Mouse (Mus musculus) intestine, embryonic 15.5 days (tissue): ENCODE data around the gene Msh5. TPM values are rescaled to one million over a fixed set of nuclear protein-coding genes. Genes with fewer than 3 reads are reported as not detected.
"Not testable (repeated sequence)": the region's sequence is repeated elsewhere in the genome, so short reads cannot be mapped to it uniquely, and the experiment has no call there.

Experiments
- ATAC-seq: fragments of 200-750 bp; cut with Nextera tagmentation; 2 replicates; pipeline ENCODE4 v1.8.0; 2017; ENCODE audit warnings: moderate TSS enrichment, moderate library complexity
- H3K27ac ChIP-seq: fragments of 300-500 bp; sonication (generic); 2 replicates; pipeline ENCODE4 v1.5.1; 2015; ENCODE audit warnings: mild to moderate bottlenecking, inconsistent platforms
- H3K27me3 ChIP-seq: fragments of 300-500 bp; sonication (generic); replicated peaks from 2 replicates; pipeline ENCODE4 v1.6.1; 2015; ENCODE audit warnings: inconsistent platforms
- H3K36me3 ChIP-seq: fragments of 300-500 bp; sonication (generic); 2 replicates; pipeline ENCODE4 v1.6.1; 2015; ENCODE audit warnings: inconsistent platforms
- H3K4me1 ChIP-seq: fragments of 300-500 bp; sonication (generic); replicated peaks from 2 replicates; pipeline ENCODE4 v1.6.1; 2015; ENCODE audit warnings: inconsistent platforms
- H3K4me2 ChIP-seq: fragments of 300-500 bp; sonication (generic); replicated peaks from 2 replicates; pipeline ENCODE4 v1.6.1; 2015; ENCODE audit warnings: mild to moderate bottlenecking, inconsistent platforms
- H3K4me3 ChIP-seq: fragments of 300-500 bp; sonication (generic); replicated peaks from 2 replicates; pipeline ENCODE4 v1.5.1; 2015; ENCODE audit warnings: inconsistent platforms
- H3K9ac ChIP-seq: fragments of 300-500 bp; sonication (generic); 2 replicates; pipeline ENCODE4 v1.6.1; 2015; ENCODE audit warnings: inconsistent platforms
- H3K9me3 ChIP-seq: fragments of 300-500 bp; sonication (generic); 2 replicates; pipeline ENCODE4 v1.6.1; 2016; ENCODE audit warnings: inconsistent platforms
- WGBS: fragments of 180-500 bp; shearing (Covaris S2); methylation state at CpG from one replicate; pipeline ENCODE4 v1.1.7; 2015; 5-methylcytosine and 5-hydroxymethylcytosine counted together
- polyA plus RNA-seq: library from polyadenylated mRNA; unstranded; fragments of >200 nt; fragmentation: Nextera tagmentation; extraction: Ambion mirVana; gene quantifications from 2 replicates; pipeline ENCODE4 v1.2.1, GENCODE M21; 2015

The Msh5 gene
- polyA plus RNA-seq, 1 experiment from 2014 or later, result 3.1 TPM

GRCm38 (mm10) chr17:35015296-35015695 is 31.2 kb downstream of the Msh5 start:
- H3K36me3 ChIP-seq, result peaks cover 59% of the 10 kb centered on the region

GRCm38 (mm10) chr17:35013221-35013620 is 33.3 kb downstream of the Msh5 start:
- Histone ChIP-seq H3K27ac (no peak overlapping the region), H3K4me1 (peaks cover 15% of the 10 kb centered on the region), H3K4me2 (no peak overlapping the region), H3K4me3 (no peak overlapping the region), H3K36me3 (peaks cover 67% of the 10 kb centered on the region), H3K9ac (no peak overlapping the region), H3K9me3 (no peaks in the 10 kb centered on the region), H3K27me3 (no peaks in the 10 kb centered on the region)
- no peak for ATAC-seq
- 71% methylated on average over 6 of the region's 6 CpGs for WGBS

More at GRCm38 (mm10) chr17:35015296-35015695, 31.2 kb downstream of the Msh5 start:
- Histone ChIP-seq H3K4me3 (no peak overlapping the region), H3K9ac (no peak overlapping the region), H3K27ac (no peak overlapping the region), H3K4me2 (no peak overlapping the region), H3K27me3 (no peaks in the 10 kb centered on the region), H3K9me3 (no peaks in the 10 kb centered on the region), H3K4me1 (peaks cover 15% of the 10 kb centered on the region)
- ATAC-seq, result no peak
- WGBS, result 89% methylated on average over 16 of the region's 16 CpGs

GRCm38 (mm10) chr17:35012430-35012829 is 34.1 kb downstream of the Msh5 start:
- Histone ChIP-seq H3K9me3 (no peaks in the 10 kb centered on the region), H3K4me3 (no peak overlapping the region), H3K27me3 (no peaks in the 10 kb centered on the region), H3K9ac (no peak overlapping the region), H3K36me3 (peaks cover 73% of the 10 kb centered on the region), H3K27ac (no peak overlapping the region), H3K4me1 (peaks cover 15% of the 10 kb centered on the region), H3K4me2 (no peak overlapping the region)
- ATAC-seq, result no peak
- WGBS, result 86% methylated on average over 13 of the region's 13 CpGs

- Histone ChIP-seq H3K27ac (no peak overlapping the region), H3K36me3 (peaks cover 77% of the 10 kb centered on the region), H3K4me3 (no peak overlapping the region), H3K27me3 (no peaks in the 10 kb centered on the region), H3K9ac (no peak overlapping the region), H3K4me1 (peaks cover 9% of the 10 kb centered on the region), H3K4me2 (no peak overlapping the region), H3K9me3 (no peaks in the 10 kb centered on the region)
- no peak for ATAC-seq
- 96% methylated on average over 8 of the region's 8 CpGs for WGBS
Observed at GRCm38 (mm10) chr17:35011440-35011839, 35.1 kb downstream of the Msh5 start.

- H3K36me3 ChIP-seq, result peaks cover 74% of the 10 kb centered on the region
- WGBS, result 89% methylated on average over 7 of the region's 7 CpGs
- no peak for ATAC-seq
Observed at GRCm38 (mm10) chr17:35009586-35009985, 37.0 kb downstream of the Msh5 start.

GRCm38 (mm10) chr17:35007387-35007991 is 39.1 kb downstream of the Msh5 start:
- Histone ChIP-seq H3K4me2 (no peak overlapping the region), H3K9me3 (no peaks in the 10 kb centered on the region), H3K27me3 (no peaks in the 10 kb centered on the region), H3K36me3 (peaks cover 60% of the 10 kb centered on the region), H3K27ac (no peak overlapping the region), H3K9ac (no peak overlapping the region), H3K4me3 (no peak overlapping the region), H3K4me1 (peaks cover 17% of the 10 kb centered on the region)
- 94% methylated on average over 7 of the region's 7 CpGs for WGBS
- no peak for ATAC-seq

More at GRCm38 (mm10) chr17:35009586-35009985, 37.0 kb downstream of the Msh5 start:
- Histone ChIP-seq H3K9ac (no peak overlapping the region), H3K4me2 (no peak overlapping the region), H3K4me3 (no peak overlapping the region), H3K27ac (no peak overlapping the region), H3K9me3 (no peaks in the 10 kb centered on the region), H3K4me1 (no peaks in the 10 kb centered on the region), H3K27me3 (no peaks in the 10 kb centered on the region)

GRCm38 (mm10) chr17:35005902-35006301 is 40.6 kb downstream of the Msh5 start:
- H3K27ac ChIP-seq, ATAC-seq, H3K4me3 ChIP-seq, H3K4me2 ChIP-seq, H3K27me3 ChIP-seq, H3K9me3 ChIP-seq, H3K9ac ChIP-seq: not testable (repeated sequence)
- Histone ChIP-seq H3K4me1 (peaks cover 21% of the 10 kb centered on the region), H3K36me3 (peaks cover 45% of the 10 kb centered on the region)
- 98% methylated on average over 4 of the region's 5 CpGs for WGBS

GRCm38 (mm10) chr17:35005158-35005557 is 41.4 kb downstream of the Msh5 start:
- Histone ChIP-seq H3K4me2 (no peak overlapping the region), H3K36me3 (peaks cover 38% of the 10 kb centered on the region), H3K27ac (no peak overlapping the region), H3K9me3 (no peaks in the 10 kb centered on the region), H3K4me1 (peaks cover 21% of the 10 kb centered on the region), H3K9ac (no peak overlapping the region), H3K27me3 (no peaks in the 10 kb centered on the region), H3K4me3 (no peak overlapping the region)
- ATAC-seq, result no peak
- 93% methylated on average over 10 of the region's 10 CpGs for WGBS

- H3K36me3 ChIP-seq, result peaks cover 37% of the 10 kb centered on the region
Observed at GRCm38 (mm10) chr17:35004075-35004717, 42.3 kb downstream of the Msh5 start.

GRCm38 (mm10) chr17:35003022-35003838 is 43.3 kb downstream of the Msh5 start:
- peaks cover 38% of the 10 kb centered on the region for H3K4me1 ChIP-seq
- no peak for ATAC-seq
- no peak overlapping the region for H3K4me3 ChIP-seq
- H3K27ac ChIP-seq, result no peak overlapping the region
- H3K27me3 ChIP-seq, result no peaks in the 10 kb centered on the region
- H3K36me3 ChIP-seq, result peaks cover 33% of the 10 kb centered on the region
- WGBS, result 40% methylated on average over 9 of the region's 9 CpGs
- H3K9ac ChIP-seq, result no peak overlapping the region; the same call in 1 of the 2 replicates
- H3K9me3 ChIP-seq, result no peaks in the 10 kb centered on the region
- H3K4me2 ChIP-seq, result peak overlapping the region; percentile 93

More at GRCm38 (mm10) chr17:35004075-35004717, 42.3 kb downstream of the Msh5 start:
- no peak overlapping the region for H3K27ac ChIP-seq
- no peak overlapping the region for H3K9ac ChIP-seq
- H3K4me2 ChIP-seq, result no peak overlapping the region
- WGBS, result 93% methylated on average over 17 of the region's 17 CpGs
- H3K27me3 ChIP-seq, result no peaks in the 10 kb centered on the region
- no peaks in the 10 kb centered on the region for H3K9me3 ChIP-seq
- H3K4me3 ChIP-seq, result no peak overlapping the region
- no peak for ATAC-seq
- peaks cover 30% of the 10 kb centered on the region for H3K4me1 ChIP-seq

GRCm38 (mm10) chr17:35002153-35002865 is 44.2 kb downstream of the Msh5 start:
- no peaks in the 10 kb centered on the region for H3K27me3 ChIP-seq
- peak overlapping the region; percentile 98 for H3K27ac ChIP-seq
- peaks cover 41% of the 10 kb centered on the region for H3K4me1 ChIP-seq
- H3K4me3 ChIP-seq, result peak overlapping the region; percentile 80
- WGBS, result 8% methylated on average over 12 of the region's 12 CpGs
- peak overlapping the region; percentile 98 for H3K9ac ChIP-seq
- H3K9me3 ChIP-seq, result no peaks in the 10 kb centered on the region
- no peak for ATAC-seq
- H3K4me2 ChIP-seq, result peak overlapping the region; percentile 93
- peaks cover 30% of the 10 kb centered on the region for H3K36me3 ChIP-seq
